Mouse (Mus musculus): ENCODE measurements around the gene Zfp609. TPM values are rescaled to one million over a fixed set of nuclear protein-coding genes. Genes with fewer than 3 reads are reported as not detected.

The Zfp609 gene
- 48.1 and 92.4 TPM in 2 replicates for polyA plus RNA-seq (2012)

DNA sequence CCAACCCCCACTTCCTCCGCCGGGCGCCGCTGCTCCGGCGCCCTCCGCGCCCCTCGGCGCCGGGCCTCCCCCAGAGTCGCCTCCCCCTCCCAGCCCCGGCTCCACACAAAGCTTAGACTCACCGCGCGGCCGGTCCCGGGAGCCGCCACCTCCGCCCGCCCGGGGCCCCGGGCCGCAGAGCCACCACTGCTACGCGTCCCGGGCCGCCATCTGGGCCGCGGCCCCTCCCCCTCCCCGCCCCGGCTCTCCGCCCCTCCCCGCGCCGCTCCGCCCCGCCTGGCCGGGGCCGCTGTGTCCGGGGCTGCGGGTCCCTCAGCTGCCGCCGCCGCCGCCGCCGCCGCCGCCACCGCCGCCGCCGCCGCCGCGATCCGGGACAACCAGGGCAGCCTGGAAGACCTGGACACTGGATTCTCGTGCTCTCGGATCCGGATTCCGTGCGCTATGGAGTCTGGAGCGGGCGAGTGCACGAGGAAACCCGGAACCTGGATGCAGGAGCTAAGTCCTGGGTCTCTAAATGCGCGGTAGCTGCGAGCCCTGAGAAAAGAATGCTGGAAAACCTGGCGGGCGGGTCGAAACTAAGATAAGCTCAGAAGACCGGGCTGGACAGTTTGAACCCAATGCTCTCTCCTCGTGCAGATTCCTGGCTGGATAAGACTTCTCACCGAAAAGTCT lies at the start of gene Zfp609:
Zfp609 (minus strand) TSS at position 221 of the 672 bp plus-strand sequence.
- TF ChIP-seq GATA1 (IDR thresholded peaks at IDR 0.05; ENCODE audit: low read length): no peak

GRCm38 (mm10) chr9:65859656-65860055 lies 32.3 kb upstream of the Zfp609 start:
- no peak for TF ChIP-seq GATA1 (IDR thresholded peaks at IDR 0.05; ENCODE audit: low read length)

- no peak for TF ChIP-seq GATA1 (IDR thresholded peaks at IDR 0.05; ENCODE audit: low read length)
Observed at GRCm38 (mm10) chr9:65850203-65850602, 22.8 kb upstream of the Zfp609 start.

GRCm38 (mm10) chr9:65848154-65848553 lies 20.8 kb upstream of the Zfp609 start:
- no peak for TF ChIP-seq GATA1 (IDR thresholded peaks at IDR 0.05; ENCODE audit: low read length)

DNA sequence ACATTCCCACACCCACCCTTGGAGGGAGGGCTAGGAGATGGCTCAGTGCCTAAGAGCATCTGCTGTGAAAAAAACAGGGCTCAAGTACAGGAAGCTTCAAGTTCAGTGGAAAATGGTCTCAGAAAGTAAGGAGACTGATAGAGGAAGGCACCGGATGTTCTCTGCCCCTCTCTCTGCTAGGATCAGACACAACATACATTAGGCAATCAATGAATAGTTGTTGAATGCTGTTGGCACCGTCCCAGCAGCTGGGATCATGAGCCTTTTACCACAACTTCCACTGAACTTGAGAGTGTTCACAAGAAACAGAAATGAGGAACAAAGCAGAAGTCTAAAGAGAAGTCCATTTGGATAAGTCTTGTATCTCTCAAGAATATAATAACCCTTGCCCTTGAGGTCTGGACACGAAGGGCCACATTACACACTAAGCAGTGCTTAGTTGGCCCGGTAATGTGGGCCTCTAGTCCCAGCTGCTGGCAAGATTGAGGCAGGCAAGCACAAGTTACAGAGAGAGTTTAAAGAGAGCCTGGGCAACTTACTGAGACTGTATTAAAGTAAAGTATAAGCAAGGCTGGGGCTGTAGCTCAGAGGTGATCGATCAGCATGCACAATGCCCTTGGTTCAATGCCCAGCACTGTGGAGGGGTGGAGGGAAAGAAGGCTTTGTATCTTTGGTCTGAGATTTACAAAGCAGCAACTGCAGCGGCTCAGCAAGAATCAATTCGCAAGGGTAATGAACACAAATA lies 17.2 kb upstream of the Zfp609 start:
- TF ChIP-seq GATA1 (IDR thresholded peaks at IDR 0.05; ENCODE audit: low read length): no peak

- TF ChIP-seq GATA1 (IDR thresholded peaks at IDR 0.05; ENCODE audit: low read length): no peak
Observed at GRCm38 (mm10) chr9:65839841-65840240, 12.5 kb upstream of the Zfp609 start.

DNA sequence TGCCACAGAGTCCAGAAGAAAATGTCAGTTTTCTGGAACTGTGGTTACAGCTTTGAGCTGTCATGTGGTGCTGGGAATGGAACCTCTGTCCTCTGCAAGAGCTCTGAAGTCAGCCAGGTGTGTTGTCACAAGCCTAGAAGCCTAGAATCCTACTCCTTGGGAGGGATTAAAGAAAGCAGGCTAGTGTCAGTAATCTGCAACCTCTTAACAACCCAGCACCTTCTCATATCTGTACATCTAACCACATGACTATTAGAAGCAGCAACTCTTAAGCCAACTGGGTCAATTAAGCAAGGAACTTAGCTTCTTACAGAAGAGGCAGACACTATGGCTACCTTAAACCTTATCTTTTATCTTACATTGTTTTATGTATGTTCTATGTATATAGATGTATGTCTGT lies 9.6 kb upstream of the Zfp609 start:
- TF ChIP-seq GATA1 (IDR thresholded peaks at IDR 0.05; ENCODE audit: low read length): no peak

DNA sequence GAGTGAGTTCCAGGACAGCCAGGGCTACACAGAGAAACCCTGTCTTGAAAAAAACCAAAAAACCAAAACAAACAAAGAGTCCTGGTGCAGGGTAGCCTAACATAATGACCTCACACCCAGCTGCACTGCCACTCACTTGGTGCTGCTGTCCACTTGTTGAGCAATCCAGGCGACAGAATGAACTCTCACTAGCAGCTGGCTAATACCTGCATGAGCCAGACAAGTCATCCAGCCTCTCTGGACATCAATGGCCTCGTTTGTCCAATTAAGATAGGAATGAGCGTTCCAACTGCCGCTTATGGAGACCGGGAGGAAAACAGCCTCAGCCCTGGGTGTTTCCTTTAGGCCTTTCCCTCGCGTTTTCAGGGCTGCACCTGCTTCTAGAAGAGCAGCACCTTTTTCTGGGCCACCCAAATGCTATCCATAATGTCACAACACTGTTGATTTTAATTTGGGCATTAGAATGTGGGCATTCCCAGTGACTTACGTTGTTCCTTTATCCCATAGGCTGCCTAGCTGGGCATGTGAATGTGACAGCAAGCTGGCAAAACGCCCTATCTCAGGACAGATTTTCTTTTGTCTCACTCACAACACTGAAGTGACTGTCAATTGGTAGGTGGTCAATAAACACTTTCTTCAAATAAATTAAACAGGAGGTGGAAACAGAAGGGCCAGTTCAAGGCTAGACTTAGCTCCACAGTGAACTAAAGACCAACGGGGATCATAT lies 7.4 kb upstream of the Zfp609 start:
- TF ChIP-seq GATA1 (IDR thresholded peaks at IDR 0.05; ENCODE audit: low read length): no peak

DNA sequence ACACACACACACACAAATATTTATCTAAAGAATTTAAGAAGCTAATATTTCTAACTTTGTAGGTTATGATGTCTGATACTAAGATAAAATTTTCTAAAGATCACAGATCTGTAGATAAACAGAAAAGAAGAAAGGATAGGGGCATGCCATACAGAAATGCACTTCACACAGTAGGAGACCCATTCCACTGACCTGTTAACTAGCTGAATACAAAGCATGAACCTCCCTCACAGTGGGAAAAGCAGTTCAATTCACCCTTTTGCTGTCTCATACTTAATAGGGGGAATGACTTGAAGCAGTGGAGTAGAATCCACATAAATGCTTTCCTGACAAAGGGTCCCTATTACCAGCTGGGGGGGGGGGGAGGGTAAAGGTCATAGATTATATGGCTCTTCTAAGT lies 6.3 kb upstream of the Zfp609 start:
- no peak for TF ChIP-seq GATA1 (IDR thresholded peaks at IDR 0.05; ENCODE audit: low read length)

GRCm38 (mm10) chr9:65833230-65833629 lies 5.9 kb upstream of the Zfp609 start:
- no peak for TF ChIP-seq GATA1 (IDR thresholded peaks at IDR 0.05; ENCODE audit: low read length)

DNA sequence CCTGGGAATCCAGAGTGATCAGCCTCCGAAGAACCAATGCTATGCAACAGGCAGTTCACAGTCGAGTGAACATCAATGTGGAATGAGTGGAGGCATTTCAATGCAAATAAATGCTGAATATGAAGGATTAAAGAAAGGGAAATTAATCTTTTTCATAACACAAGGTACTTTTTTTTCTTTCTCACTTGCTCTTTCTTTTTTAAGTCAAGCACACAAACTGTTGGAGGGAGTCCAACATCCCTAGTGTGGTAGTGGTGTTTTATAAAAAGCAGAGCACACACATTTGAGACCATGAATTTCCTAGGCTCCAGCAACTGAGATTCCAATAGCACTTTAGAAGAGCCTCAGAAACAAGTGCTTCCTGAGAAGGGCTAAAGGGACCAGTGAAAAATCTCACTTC lies 4.7 kb upstream of the Zfp609 start:
- no peak for TF ChIP-seq GATA1 (IDR thresholded peaks at IDR 0.05; ENCODE audit: low read length)

DNA sequence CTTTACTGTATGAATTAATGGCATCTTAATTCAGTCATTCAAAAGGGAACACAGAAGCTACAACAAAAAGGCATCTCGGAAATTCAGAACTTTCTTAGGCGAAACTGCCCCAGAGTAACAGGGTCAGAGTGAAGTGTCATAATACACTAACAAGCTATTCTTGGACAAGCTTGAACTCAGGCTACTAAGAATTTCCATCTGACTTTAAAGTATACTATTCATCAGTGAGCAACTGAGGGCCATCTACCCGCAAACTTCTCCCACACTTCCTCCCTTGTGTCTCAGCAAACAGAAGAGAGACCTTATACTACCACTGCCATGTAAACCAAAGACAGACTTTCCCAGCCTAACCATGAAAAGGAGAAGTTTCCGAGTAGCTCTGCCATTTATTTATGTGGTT lies 3.8 kb upstream of the Zfp609 start:
- no peak for TF ChIP-seq GATA1 (IDR thresholded peaks at IDR 0.05; ENCODE audit: low read length)

- TF ChIP-seq GATA1 (IDR thresholded peaks at IDR 0.05; ENCODE audit: low read length): no peak
Observed at GRCm38 (mm10) chr9:65830255-65830654, 2.9 kb upstream of the Zfp609 start.

GRCm38 (mm10) chr9:65829410-65829809 lies 2.0 kb upstream of the Zfp609 start:
- TF ChIP-seq GATA1 (IDR thresholded peaks at IDR 0.05; ENCODE audit: low read length): no peak

DNA sequence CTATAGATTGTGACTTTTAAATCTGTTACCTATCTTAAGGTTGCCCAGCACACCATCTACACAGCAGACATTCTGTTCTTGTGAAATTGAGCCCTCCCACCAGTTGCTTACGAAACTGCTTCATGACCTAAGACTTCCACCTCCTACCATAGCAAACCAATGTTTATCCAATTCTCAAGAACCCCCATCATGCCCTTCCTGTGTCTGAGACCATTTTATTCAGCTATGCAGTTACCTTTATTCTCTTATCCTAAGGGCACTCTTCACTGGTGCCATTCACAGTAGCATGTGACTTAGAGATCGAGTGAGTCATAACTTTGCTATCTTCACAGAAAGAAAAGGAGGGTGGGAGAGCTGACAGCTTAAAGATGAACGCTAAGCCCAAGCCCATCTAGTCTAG lies 1.1 kb upstream of the Zfp609 start:
- no peak for TF ChIP-seq GATA1 (IDR thresholded peaks at IDR 0.05; ENCODE audit: low read length)

DNA sequence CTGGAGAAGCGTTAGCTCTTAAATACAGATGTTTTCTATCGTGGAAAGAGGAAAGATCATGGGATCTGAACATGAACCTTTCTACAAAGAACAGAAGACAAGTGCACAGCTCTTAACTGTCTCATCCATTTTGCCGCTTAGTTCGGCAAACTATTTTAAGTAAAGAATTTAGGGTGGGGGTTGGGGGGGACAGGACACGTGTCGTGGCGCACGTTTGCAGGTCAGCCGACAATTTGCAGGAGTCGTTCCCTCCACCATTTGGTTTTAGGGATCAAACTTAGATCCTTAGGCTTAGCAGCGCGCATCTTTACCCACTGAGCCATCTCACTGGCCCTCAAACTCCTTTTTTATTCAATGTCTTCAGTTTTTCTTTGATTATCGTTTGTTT lies 646 bp upstream of the Zfp609 start:
- TF ChIP-seq GATA1 (IDR thresholded peaks at IDR 0.05; ENCODE audit: low read length): no peak

All from G1E-ER4 (cell line).